Mouse (Mus musculus): ENCODE data around the gene Samd4. TPM values are rescaled to one million over a fixed set of nuclear protein-coding genes. Genes with fewer than 3 reads are reported as not detected.

Samd4 gene
- polyA plus RNA-seq, 1 experiment from 2014 or later: 17.9 TPM

DNA sequence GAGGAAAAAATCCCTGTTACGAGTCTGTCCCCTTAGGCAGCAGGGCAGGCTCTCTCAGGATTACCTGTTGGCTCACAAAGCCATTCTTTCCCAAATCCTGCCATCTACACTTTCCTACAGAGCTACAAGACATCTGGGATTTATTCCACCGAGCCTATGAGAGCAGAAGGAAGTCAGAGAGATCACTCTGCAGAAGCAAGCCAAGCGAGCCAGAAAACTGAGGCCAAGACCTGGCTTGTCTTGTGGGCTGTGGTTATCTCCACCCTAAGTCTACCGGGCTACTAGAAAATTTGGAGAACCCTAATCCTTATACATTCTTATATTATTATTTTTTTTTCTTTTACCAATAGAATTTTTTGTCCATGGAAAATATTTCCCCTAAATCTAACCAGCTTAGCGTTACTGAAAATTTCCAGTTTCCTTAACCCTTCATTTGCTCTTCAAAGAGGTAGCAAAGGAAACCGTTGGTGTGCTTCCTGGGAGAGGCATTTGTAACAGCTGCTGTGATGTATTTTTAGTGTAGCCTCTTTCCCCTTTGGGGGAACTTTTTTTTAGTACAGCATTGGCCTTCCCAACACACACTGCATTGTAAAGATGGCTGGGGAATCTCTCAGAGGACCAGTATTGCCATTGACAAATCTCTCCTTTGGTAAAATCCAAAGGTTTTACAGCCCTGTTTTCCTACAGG lies 144.9 kb downstream of the Samd4 start:
- no peaks in the 10 kb centered on the region for H3K27me3 ChIP-seq (replicated peaks)
- no peak overlapping the region for H3K4me3 ChIP-seq
- 65% methylated on average over 6 of the region's 6 CpGs for WGBS
- no peak overlapping the region for H3K9ac ChIP-seq
- H3K9me3 ChIP-seq (replicated peaks): no peaks in the 10 kb centered on the region
- H3K4me1 ChIP-seq (replicated peaks): peaks cover 15% of the 10 kb centered on the region
- 0 out of 2 replicates have a peak overlapping the region, but pooled peaks have one; percentile 30 for H3K27ac ChIP-seq (ENCODE audit: poor library complexity, severe bottlenecking)
- H3K4me2 ChIP-seq: no peak overlapping the region
- ATAC-seq (ENCODE audit: insufficient number of reproducible peaks, low FRiP score): no peak
- H3K36me3 ChIP-seq: no peaks in the 10 kb centered on the region

- Histone ChIP-seq H3K4me3 (no peak overlapping the region), H3K4me1 (replicated peaks) (peaks cover 20% of the 10 kb centered on the region), H3K36me3 (no peaks in the 10 kb centered on the region), H3K4me2 (no peak overlapping the region), H3K9ac (no peak overlapping the region), H3K27me3 (replicated peaks) (no peaks in the 10 kb centered on the region), H3K27ac (ENCODE audit: poor library complexity, severe bottlenecking) (no peak overlapping the region), H3K9me3 (replicated peaks) (no peaks in the 10 kb centered on the region)
- no peak for ATAC-seq (ENCODE audit: insufficient number of reproducible peaks, low FRiP score)
- 73% methylated on average over 2 of the region's 2 CpGs for WGBS
Measured at GRCm38 (mm10) chr14:47031542-47031941, 148.9 kb downstream of the Samd4 start.

- 51% methylated on average over 4 of the region's 4 CpGs for WGBS
- no peak for ATAC-seq (ENCODE audit: insufficient number of reproducible peaks, low FRiP score)
- Histone ChIP-seq H3K4me3 (no peak overlapping the region), H3K27me3 (replicated peaks) (no peaks in the 10 kb centered on the region), H3K9me3 (replicated peaks) (no peaks in the 10 kb centered on the region), H3K27ac (ENCODE audit: poor library complexity, severe bottlenecking) (no peak overlapping the region), H3K36me3 (no peaks in the 10 kb centered on the region), H3K9ac (no peak overlapping the region), H3K4me1 (replicated peaks) (peaks cover 21% of the 10 kb centered on the region), H3K4me2 (no peak overlapping the region)
Measured at GRCm38 (mm10) chr14:47032140-47032539, 149.5 kb downstream of the Samd4 start.

GRCm38 (mm10) chr14:47033423-47033822 lies 150.8 kb downstream of the Samd4 start:
- Histone ChIP-seq H3K4me3 (no peak overlapping the region), H3K36me3 (no peaks in the 10 kb centered on the region), H3K4me2 (no peak overlapping the region), H3K27me3 (replicated peaks) (no peaks in the 10 kb centered on the region), H3K4me1 (replicated peaks) (peaks cover 17% of the 10 kb centered on the region), H3K27ac (ENCODE audit: poor library complexity, severe bottlenecking) (no peak overlapping the region), H3K9ac (no peak overlapping the region), H3K9me3 (replicated peaks) (no peaks in the 10 kb centered on the region)
- ATAC-seq (ENCODE audit: insufficient number of reproducible peaks, low FRiP score): no peak
- WGBS: 85% methylated on average over 5 of the region's 5 CpGs

GRCm38 (mm10) chr14:47041699-47042098 lies 159.0 kb downstream of the Samd4 start:
- 83% methylated on average over 3 of the region's 3 CpGs for WGBS
- Histone ChIP-seq H3K27ac (ENCODE audit: poor library complexity, severe bottlenecking) (no peak overlapping the region), H3K36me3 (no peaks in the 10 kb centered on the region), H3K27me3 (replicated peaks) (no peaks in the 10 kb centered on the region), H3K4me2 (no peak overlapping the region), H3K4me1 (replicated peaks) (peaks cover 29% of the 10 kb centered on the region), H3K9me3 (replicated peaks) (no peaks in the 10 kb centered on the region), H3K4me3 (no peak overlapping the region), H3K9ac (no peak overlapping the region)
- ATAC-seq (ENCODE audit: insufficient number of reproducible peaks, low FRiP score): no peak

GRCm38 (mm10) chr14:47049051-47049450 lies 166.4 kb downstream of the Samd4 start:
- Histone ChIP-seq H3K27ac (ENCODE audit: poor library complexity, severe bottlenecking) (no peak overlapping the region), H3K4me1 (replicated peaks) (peaks cover 25% of the 10 kb centered on the region), H3K36me3 (no peaks in the 10 kb centered on the region), H3K9me3 (replicated peaks) (no peaks in the 10 kb centered on the region), H3K9ac (no peak overlapping the region), H3K4me2 (no peak overlapping the region), H3K4me3 (no peak overlapping the region), H3K27me3 (replicated peaks) (no peaks in the 10 kb centered on the region)
- ATAC-seq (ENCODE audit: insufficient number of reproducible peaks, low FRiP score): no peak
- 85% methylated on average over 6 of the region's 6 CpGs for WGBS

DNA sequence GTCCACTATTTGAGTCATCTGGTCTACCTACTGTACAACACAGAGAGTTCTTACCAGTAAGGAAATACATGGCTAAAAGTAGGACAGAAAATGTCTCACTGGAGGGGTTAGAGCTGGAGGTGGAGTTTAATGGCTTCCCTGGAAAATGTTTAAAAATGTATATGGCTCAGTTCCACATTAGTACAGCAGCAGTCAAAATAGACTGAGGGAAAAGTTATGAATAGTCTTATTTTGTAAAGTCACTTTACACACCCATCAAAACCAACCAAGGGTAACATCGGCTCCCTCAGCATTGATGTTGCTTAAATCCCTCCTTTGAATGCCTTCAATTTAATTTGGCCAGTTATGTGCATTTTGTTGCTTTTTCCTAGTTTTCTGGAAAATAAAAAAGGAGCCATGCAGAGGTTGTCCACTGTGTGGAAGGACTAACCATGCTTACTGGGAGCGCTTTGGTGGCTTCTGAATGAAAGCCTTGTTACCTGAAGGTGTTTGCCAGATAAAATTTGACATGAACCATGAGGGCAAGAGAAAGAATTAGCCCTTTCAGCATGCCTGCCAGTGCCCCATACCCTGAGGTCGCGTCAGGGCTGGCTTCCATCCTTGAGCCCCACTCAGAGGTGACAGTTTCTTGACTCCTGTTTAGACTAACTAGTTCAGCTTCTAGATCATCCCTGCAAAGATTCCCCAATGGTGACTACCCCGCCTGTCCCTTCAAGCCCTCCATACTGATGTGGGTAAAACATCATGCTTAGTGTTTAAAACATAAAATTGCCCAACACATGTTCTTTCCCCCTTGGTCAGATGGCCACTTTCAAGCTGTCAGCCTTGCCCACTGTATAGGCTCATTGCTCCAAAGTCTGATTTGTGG lies 169.3 kb downstream of the Samd4 start:
- no peak for ATAC-seq (ENCODE audit: insufficient number of reproducible peaks, low FRiP score)

GRCm38 (mm10) chr14:47053101-47053500 lies 170.4 kb downstream of the Samd4 start:
- Histone ChIP-seq H3K4me3 (no peak overlapping the region), H3K27ac (ENCODE audit: poor library complexity, severe bottlenecking) (no peak overlapping the region), H3K27me3 (replicated peaks) (no peaks in the 10 kb centered on the region), H3K4me2 (no peak overlapping the region), H3K4me1 (replicated peaks) (peaks cover 26% of the 10 kb centered on the region), H3K9ac (no peak overlapping the region), H3K36me3 (no peaks in the 10 kb centered on the region), H3K9me3 (replicated peaks) (no peaks in the 10 kb centered on the region)
- no peak for ATAC-seq (ENCODE audit: insufficient number of reproducible peaks, low FRiP score)
- 76% methylated on average over 1 of the region's 1 CpGs for WGBS

More for the DNA sequence above, 169.3 kb downstream of the Samd4 start:
- Histone ChIP-seq H3K27me3 (replicated peaks) (no peaks in the 10 kb centered on the region), H3K4me2 (no peak overlapping the region), H3K4me3 (no peak overlapping the region), H3K4me1 (replicated peaks) (peaks cover 27% of the 10 kb centered on the region), H3K9ac (no peak overlapping the region), H3K36me3 (no peaks in the 10 kb centered on the region), H3K27ac (ENCODE audit: poor library complexity, severe bottlenecking) (no peak overlapping the region), H3K9me3 (replicated peaks) (no peaks in the 10 kb centered on the region)
- WGBS: 80% methylated on average over 5 of the region's 5 CpGs

GRCm38 (mm10) chr14:47053824-47054223 lies 171.2 kb downstream of the Samd4 start:
- Histone ChIP-seq H3K9ac (no peak overlapping the region), H3K4me1 (replicated peaks) (peaks cover 26% of the 10 kb centered on the region), H3K9me3 (replicated peaks) (no peaks in the 10 kb centered on the region), H3K36me3 (no peaks in the 10 kb centered on the region), H3K4me2 (no peak overlapping the region), H3K27ac (ENCODE audit: poor library complexity, severe bottlenecking) (no peak overlapping the region), H3K4me3 (no peak overlapping the region), H3K27me3 (replicated peaks) (no peaks in the 10 kb centered on the region)
- 70% methylated on average over 5 of the region's 5 CpGs for WGBS
- ATAC-seq (ENCODE audit: insufficient number of reproducible peaks, low FRiP score): no peak

DNA sequence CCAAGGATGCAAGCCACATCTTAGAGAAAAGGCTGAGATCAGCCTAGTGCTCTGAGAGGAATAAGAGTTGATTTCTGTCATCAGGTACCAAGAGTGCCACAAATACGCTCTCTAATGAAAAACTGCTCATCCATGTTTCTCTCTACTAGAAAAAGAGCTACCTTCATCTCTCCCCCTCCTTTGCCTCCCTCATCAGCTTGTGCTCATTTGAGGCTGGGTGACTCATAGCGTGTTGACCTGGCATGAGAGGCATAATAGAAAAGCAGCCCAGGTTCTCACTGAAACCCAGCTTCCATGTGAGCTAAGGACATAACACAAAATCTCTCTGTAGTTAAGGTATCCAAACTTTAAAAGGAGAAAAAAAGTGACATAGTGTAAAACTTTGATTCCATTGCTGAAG lies 176.3 kb downstream of the Samd4 start:
- no peaks in the 10 kb centered on the region for H3K27me3 ChIP-seq (replicated peaks)
- H3K36me3 ChIP-seq: no peaks in the 10 kb centered on the region
- H3K9ac ChIP-seq: no peak overlapping the region
- H3K27ac ChIP-seq (ENCODE audit: poor library complexity, severe bottlenecking): no peak overlapping the region
- no peak for ATAC-seq (ENCODE audit: insufficient number of reproducible peaks, low FRiP score)
- peaks cover 9% of the 10 kb centered on the region for H3K4me1 ChIP-seq (replicated peaks)
- WGBS: 86% methylated on average over 2 of the region's 2 CpGs
- no peaks in the 10 kb centered on the region for H3K9me3 ChIP-seq (replicated peaks)
- H3K4me2 ChIP-seq: no peak overlapping the region
- no peak overlapping the region for H3K4me3 ChIP-seq

- Histone ChIP-seq H3K27me3 (replicated peaks) (no peaks in the 10 kb centered on the region), H3K36me3 (peaks cover 23% of the 10 kb centered on the region), H3K4me2 (no peak overlapping the region), H3K4me1 (replicated peaks) (peaks cover 19% of the 10 kb centered on the region), H3K4me3 (no peak overlapping the region), H3K9ac (no peak overlapping the region), H3K27ac (ENCODE audit: poor library complexity, severe bottlenecking) (0 out of 2 replicates have a peak overlapping the region, but pooled peaks have one; percentile 47), H3K9me3 (replicated peaks) (no peaks in the 10 kb centered on the region)
- 53% methylated on average over 5 of the region's 5 CpGs for WGBS
- ATAC-seq (ENCODE audit: insufficient number of reproducible peaks, low FRiP score): no peak
Measured at GRCm38 (mm10) chr14:47065067-47065466, 182.4 kb downstream of the Samd4 start.

All from heart, embryonic 12.5 days (tissue).